ENCODE assay signal across 13 mouse cellular contexts in genomic region chr17:49761838-49762237, GRCm38 (mm10).
"Had no signal": no experiment of that assay in that cellular context is flagged by ENCODE, and none has a peak within 500 bp of the region (broad histone marks: within the 10 kb centered on the region; RNA-seq: fewer than 3 reads in every experiment).

No protein-coding gene starts in this region.

- H3K4me3 ChIP-seq: intestine, embryonic 15.5 days; liver, embryonic 13.5 days had no signal

- ATAC-seq: intestine, embryonic 15.5 days; lung, postnatal 0 days had no signal

- H3K36me3 ChIP-seq: intestine, embryonic 15.5 days; liver, embryonic 13.5 days had no signal

- H3K9me3 ChIP-seq: intestine, embryonic 15.5 days; liver, embryonic 13.5 days had no signal

- H3K9ac ChIP-seq: intestine, embryonic 15.5 days; liver, embryonic 13.5 days had no signal

- H3K4me2 ChIP-seq: intestine, embryonic 15.5 days; liver, embryonic 13.5 days; midbrain, embryonic 11.5 days had no signal

- H3K27ac ChIP-seq: intestine, embryonic 15.5 days; liver, embryonic 13.5 days had no signal

- DNase-seq: kidney, adult 11 months; kidney, adult 9 months; kidney, postnatal 10 days; kidney, postnatal 4 days; layer of hippocampus, adult 9-11 months; liver, embryonic 13.5 days; midbrain, embryonic 14.5 days; thymus, adult 18-20 months; thymus, postnatal 14 days; thymus, postnatal 4 days had no signal

- H3K4me1 ChIP-seq: intestine, embryonic 15.5 days; liver, embryonic 13.5 days had no signal

- H3K27me3 ChIP-seq: intestine, embryonic 15.5 days; liver, embryonic 13.5 days had no signal
